Mouse (Mus musculus): ENCODE measurements around the gene Mipep.

GRCm38 (mm10) chr14:60866399-60866798, 82.0 kb downstream of the Mipep start:
- TF ChIP-seq POLR2A (IDR thresholded peaks at IDR 0.05; ENCODE audit: insufficient read depth, low read depth, low read length) = no peak
- TF ChIP-seq CTCF (IDR thresholded peaks at IDR 0.05; ENCODE audit: insufficient read depth, low read depth, low read length) = no peak
